Mouse (Mus musculus): ENCODE measurements around the gene Col17a1. TPM values are rescaled to one million over a fixed set of nuclear protein-coding genes. Genes with fewer than 3 reads are reported as not detected.

Gene Col17a1
- total RNA-seq, 4 experiments from 2014 or later, result 0.17 TPM; not detected in 3

DNA sequence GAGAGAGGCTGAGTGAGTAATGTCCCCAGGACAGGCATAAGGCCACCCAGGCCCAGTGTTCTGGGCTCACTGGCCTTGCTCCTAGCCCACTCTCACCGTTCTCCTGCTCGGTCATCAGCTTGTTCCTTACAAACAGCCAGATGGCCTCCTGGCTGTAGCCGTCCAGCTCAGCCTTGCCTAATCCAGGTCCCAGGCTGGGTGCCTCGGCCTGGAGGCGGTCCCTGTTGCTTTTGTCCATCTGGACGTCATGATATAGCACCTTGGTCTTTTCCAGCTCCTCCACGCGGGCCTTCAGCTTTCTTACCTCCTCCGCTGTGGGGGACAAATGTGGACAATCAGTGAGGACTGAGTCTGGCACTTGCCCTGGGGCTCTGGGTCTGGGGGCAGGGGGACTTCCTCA lies 23.5 kb downstream of the Col17a1 start:
- DNase-seq (ENCODE audit: low spot score in 2 of 2), result no peak

DNA sequence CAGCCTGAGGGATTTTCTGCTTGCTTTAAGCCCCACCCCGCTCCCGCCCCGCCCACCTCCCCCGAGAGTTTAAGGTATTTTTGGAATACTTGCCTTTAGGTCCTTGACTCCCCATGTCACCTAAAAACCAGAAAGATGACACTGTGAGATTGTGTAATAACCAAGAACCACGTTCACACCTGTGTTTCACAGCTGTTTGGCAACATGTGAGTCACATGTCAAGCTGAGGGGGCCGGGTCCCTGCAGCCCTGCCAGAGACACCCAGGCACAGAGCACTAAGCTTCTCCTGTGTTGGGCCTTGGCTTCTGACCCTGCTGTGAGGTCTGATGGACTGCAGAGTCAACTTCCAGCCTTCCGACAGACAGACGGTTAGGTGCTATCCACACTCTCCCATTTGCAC lies 24.3 kb downstream of the Col17a1 start:
- DNase-seq (ENCODE audit: low spot score in 2 of 2), result no peak

DNA sequence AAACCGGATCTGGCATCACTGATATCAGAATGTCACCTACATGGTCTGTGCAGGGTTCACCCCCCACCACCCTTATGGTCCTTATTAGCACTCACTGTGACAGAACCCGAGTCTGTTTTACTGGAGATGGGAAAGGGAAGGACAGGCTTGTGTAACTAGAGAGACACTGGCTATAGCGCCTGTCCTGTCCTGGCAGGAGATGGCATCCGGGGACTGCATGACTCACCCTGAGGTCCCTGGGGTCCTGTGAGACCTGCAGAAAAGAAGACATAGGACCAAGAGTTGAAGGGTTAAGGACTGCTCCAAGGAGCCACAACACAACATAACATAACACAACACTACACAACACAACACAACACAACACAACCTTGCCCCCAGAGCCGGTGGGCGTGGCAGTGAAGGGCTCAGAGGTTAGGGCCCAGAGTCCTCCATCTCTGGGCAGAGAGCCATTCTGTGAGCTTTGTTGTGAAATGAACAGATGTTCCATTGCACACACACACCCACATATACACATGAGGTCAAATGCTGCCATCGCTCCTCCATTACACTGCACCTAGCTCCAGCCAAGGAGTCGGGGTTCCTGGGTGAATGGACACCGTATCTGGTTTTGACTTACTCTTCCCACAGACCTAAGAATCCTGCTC lies 32.0 kb downstream of the Col17a1 start:
- no peak for DNase-seq (ENCODE audit: low spot score in 2 of 2)

DNA sequence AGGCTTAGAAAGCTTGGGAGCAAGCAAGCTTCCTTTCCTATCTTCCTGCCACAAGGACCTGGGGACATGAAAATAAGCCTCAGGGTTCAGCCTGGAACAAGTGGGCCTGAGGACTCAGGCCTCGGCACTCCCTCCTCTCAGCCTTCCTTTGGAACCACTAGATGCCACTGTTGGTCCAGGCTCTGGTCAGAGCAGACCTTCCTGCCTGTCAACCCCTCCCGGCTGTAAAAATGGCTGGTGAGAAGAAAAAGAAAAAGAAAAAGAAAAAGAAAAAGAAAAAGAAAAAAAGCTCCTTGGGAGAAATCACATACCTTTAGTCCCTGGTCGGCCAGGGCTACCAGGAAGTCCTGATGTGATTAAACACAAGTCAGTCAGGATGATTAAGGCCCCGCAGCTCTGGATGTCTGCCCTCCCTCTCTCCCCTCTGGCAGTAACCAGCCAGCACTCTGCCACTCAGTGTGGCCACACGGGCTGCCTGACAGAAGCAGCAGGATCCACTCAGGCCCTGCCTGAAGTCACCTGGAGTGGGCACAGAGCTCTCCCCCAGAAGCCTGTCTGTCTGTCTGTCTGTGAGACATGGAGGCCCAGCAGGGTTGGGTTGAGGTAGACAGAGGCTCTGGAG lies 32.9 kb downstream of the Col17a1 start:
- DNase-seq (ENCODE audit: low spot score in 2 of 2), result peak; percentile 50 to 52

- DNase-seq (ENCODE audit: low spot score in 2 of 2), result no peak
Measured at GRCm38 (mm10) chr19:47654896-47655295, 37.0 kb downstream of the Col17a1 start.

DNA sequence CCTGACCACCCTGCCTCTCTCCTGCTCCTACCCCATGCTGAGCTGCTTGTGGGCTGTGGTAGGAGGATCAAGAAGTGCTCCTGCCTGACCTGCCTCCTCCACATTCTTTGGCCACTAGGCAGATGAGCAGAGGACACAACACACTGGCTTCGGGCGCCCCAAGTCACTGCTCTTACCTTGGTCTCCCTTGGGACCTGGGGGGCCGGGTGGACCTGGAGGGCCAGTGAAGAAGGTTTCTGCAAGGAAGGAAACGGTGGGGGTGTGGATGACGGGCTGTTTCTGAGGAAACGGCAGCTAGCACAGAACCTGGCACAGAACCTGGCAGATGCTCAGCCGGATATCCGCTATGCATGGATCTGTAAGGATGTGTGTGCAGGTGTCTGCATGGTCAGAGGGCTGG lies 38.7 kb downstream of the Col17a1 start:
- DNase-seq (ENCODE audit: low spot score in 2 of 2), result no peak

- no peak for DNase-seq (ENCODE audit: low spot score in 2 of 2)
Measured at GRCm38 (mm10) chr19:47652255-47652654, 39.6 kb downstream of the Col17a1 start.

- no peak for DNase-seq (ENCODE audit: low spot score in 2 of 2)
Measured at GRCm38 (mm10) chr19:47651160-47651480, 40.8 kb downstream of the Col17a1 start.

DNA sequence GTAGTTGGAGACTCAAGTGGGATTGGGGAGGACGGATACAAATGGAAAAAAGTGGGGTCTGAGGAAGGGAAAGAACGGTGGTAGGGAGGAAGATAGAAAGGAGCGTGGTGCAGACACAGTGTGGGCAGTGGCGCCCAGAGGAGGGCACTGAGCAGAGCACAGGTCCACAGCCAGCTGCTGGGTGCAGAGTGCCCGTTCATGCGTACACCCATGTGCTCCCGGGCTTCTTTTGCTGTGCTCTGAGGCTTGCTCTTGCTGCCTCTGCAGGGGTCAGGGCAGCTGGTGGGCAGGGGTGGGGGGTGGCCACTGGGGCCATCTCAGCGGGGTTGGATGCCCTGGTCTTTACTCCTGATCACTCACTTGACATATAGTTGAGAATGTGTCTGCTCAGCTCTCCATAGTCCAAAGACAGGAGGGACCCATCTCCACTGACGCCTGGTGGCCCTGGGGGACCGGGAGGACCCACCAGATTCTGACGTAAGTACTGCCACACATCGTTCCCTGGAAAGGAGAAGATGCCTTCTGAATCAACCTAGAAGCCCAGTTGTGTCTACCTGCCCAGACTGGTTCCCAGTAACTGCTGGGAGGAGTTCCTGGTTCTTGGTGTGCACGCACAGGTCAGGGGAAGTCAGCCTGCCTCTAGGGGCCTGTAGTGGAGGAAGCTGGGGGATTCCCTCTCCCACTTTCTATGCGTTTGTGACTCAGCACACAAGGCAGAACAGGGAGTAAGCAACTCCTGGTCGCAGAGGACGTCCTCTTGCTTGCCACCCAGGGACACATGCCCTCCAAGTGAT lies 41.3 kb downstream of the Col17a1 start:
- DNase-seq (ENCODE audit: low spot score in 2 of 2), result no peak

DNA sequence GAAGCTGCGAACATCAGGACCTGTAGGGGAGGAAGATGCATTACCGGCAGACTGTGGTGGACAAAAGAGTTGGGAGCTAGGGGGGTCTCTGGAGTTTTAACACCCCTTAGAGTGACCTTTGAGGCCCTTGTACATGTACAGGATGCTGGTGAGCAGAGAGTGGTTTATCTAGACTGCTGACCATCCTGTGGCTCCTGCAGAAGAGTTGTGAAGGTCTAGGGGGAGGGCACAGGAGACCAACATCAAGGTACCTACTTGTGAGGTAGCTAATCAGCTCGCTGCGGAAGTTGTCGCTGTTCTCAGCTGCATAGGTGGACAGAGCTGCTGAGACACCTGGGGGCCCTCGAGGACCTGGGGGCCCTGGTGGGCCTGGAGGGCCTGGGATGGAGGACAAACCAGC lies 42.8 kb downstream of the Col17a1 start:
- DNase-seq (ENCODE audit: low spot score in 2 of 2), result no peak

- DNase-seq (ENCODE audit: low spot score in 2 of 2), result no peak
Measured at GRCm38 (mm10) chr19:47646508-47647120, 45.3 kb downstream of the Col17a1 start.

DNA sequence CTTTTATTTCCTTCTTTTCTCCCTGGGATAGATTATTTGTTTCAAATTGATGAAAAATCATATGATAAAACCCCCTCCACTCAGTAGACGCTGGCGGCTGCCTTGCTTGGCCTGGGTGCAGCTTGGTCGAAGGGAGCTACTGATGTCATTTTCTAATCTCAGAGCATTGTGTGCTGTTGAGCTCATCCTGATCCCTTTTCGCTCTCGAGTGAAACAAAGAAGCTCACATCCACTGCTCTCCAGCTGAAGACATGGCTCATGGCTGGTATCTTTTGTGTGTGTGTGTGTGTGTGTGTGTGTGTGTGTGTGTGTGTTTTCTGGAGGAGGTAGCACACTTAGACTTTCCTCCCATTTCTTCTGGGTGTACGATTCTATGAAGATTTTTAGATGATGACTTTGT lies 46.3 kb downstream of the Col17a1 start:
- DNase-seq (ENCODE audit: low spot score in 2 of 2), result no peak

DNA sequence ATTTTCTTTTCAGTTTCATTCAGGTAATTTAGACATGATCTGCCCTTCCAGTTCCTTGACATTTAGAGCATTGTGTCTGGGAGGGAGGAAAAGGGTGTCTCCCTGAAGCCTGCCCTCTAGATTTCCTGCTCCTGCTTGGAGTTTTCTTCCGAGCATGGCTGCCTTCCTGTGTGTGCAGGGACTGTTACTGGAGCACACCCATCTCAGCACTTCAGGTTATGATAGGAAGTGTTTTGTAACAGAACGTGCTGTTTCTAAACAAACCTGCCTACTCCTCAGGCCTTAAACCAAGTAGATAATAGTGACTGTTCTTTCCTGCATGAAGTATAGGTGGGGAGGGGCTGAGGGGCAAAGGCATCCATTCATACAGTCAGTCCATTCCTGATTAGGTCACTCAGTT lies 48.0 kb downstream of the Col17a1 start:
- DNase-seq (ENCODE audit: low spot score in 2 of 2), result no peak

GRCm38 (mm10) chr19:47635380-47635779 lies 56.5 kb downstream of the Col17a1 start:
- no peak for DNase-seq (ENCODE audit: low spot score in 2 of 2)

- no peak for DNase-seq (ENCODE audit: low spot score in 2 of 2)
Measured at GRCm38 (mm10) chr19:47631799-47632198, 60.1 kb downstream of the Col17a1 start.

DNA sequence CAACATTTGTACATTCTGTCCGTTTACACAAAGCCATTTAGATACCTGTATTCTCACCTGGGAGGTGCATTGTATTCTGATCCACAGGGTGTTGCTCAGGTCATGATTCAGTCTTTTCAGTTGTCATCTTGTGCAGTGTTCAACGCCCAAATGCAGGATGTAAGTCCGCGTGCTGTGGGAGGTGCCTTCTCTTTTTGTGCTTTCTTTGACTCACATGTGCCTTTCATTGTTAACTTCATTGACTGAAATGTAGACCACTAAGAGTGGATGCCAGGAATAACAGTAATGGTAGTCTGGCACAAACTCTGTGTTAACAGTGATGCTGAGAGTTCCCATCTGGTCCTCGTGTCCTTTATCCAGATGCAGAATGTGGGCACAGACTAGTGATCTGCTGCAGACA lies 61.5 kb downstream of the Col17a1 start:
- no peak for DNase-seq (ENCODE audit: low spot score in 2 of 2)

GRCm38 (mm10) chr19:47629068-47629467 lies 62.8 kb downstream of the Col17a1 start:
- no peak for DNase-seq (ENCODE audit: low spot score in 2 of 2)

- no peak for DNase-seq (ENCODE audit: low spot score in 2 of 2)
Measured at GRCm38 (mm10) chr19:47627450-47627849, 64.4 kb downstream of the Col17a1 start.

DNA sequence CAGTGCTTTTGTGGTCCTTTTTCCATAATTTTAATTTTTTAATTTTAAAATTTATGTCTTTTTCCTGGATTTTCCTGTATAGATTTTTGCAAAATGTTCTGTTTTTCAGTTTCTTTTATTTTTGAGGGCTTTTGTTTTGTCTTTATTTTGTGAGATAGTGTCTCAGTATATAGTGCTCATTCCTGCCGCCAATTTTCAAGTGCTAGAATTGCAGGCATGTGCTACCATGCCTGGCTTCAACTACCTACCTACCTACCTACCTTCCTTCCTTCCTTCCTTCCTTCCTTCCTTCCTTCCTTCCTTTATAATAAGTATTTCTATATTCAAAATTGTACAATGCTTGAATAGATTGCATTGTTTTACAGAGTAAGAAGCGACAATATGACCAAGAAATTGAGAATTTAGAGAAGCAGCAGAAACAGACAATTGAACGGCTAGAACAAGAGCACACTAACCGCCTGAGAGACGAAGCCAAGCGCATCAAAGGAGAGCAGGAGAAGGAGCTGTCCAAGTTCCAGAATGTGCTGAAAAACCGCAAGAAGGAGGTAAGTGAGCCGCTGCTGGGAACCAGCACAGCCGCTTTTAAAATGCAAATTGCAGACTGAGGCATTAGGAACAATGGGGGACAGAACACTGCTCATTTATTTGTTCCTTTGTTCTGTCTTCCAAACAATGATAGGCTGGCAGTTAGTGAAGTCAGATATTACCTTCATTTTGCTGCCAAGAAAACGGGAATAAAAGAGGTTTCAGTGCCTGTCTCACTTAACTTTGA lies 66.8 kb downstream of the Col17a1 start:
- no peak for DNase-seq (ENCODE audit: low spot score in 2 of 2)

GRCm38 (mm10) chr19:47621478-47621877 lies 70.4 kb downstream of the Col17a1 start:
- no peak for DNase-seq (ENCODE audit: low spot score in 2 of 2)

GRCm38 (mm10) chr19:47613442-47613841 lies 78.5 kb downstream of the Col17a1 start:
- no peak for DNase-seq (ENCODE audit: low spot score in 2 of 2)

DNA sequence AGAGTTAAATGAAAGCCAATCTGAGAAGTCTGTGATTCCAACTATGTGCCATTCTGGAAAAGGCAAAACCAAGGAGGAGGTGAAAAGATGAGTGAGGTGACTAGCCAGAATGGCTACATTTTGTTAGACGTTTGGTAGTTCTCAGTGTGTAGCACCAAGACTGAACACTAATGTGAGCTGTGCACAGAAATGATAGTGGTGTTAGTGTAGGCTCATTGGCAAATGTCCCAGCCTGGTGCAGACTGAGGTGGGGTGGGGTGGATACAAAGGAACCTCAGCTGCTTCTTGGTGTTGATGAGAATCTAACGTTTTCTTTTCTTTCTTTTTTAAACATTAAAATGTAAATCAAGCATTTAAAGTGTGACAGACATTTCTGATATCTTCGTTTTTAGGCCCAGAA lies 83.4 kb downstream of the Col17a1 start:
- DNase-seq (ENCODE audit: low spot score in 2 of 2), result no peak
